Mouse (Mus musculus) bone marrow macrophage, adult 2 months (primary cell): ENCODE data around the gene Gdpd1.

Experiments used
- CTCF ChIP-seq: IDR thresholded peaks from 2 replicates; pipeline ENCODE4 v1.5.1; 2012; ENCODE audit warnings: low read depth, mild to moderate bottlenecking, low read length, moderate library complexity
- POLR2A ChIP-seq: IDR thresholded peaks from 2 replicates; pipeline ENCODE4 v1.6.1; 2012; ENCODE audit warnings: mild to moderate bottlenecking, low read depth, low read length, borderline replicate concordance

- no peak for TF ChIP-seq CTCF
- TF ChIP-seq POLR2A, result no peak
These were observed 35.8 kb upstream of the Gdpd1 start for GRCm38 (mm10) chr11:87109519-87110171.
